Mouse (Mus musculus) liver, adult 2 months (tissue): ENCODE data around the gene Mettl1. TPM values are rescaled to one million over a fixed set of nuclear protein-coding genes. Genes with fewer than 3 reads are reported as not detected.

Experiments
- DNase-seq: peaks from one replicate; pipeline ENCODE4 v3.0.0-alpha.2; 2011; ENCODE audit warnings: low read depth, low spot score; ENCODE audit errors: extremely low read depth
- H3K27ac ChIP-seq: fragments of 200-500 bp; replicated peaks from 2 replicates; pipeline ENCODE4 v1.5.1; 2012; ENCODE audit warnings: low read depth, mild to moderate bottlenecking, control low read depth, inconsistent platforms, low read length; ENCODE audit not compliant: insufficient read depth
- H3K27me3 ChIP-seq: fragments of 200-500 bp; 2 replicates; pipeline ENCODE4 v1.6.1; 2012; ENCODE audit warnings: mild to moderate bottlenecking, moderate library complexity, low read length, inconsistent platforms; ENCODE audit not compliant: control insufficient read depth, insufficient read depth
- H3K36me3 ChIP-seq: fragments of 200-500 bp; 2 replicates; pipeline ENCODE4 v1.6.1; 2012; ENCODE audit warnings: low read length, inconsistent platforms; ENCODE audit not compliant: control insufficient read depth, insufficient read depth
- H3K4me1 ChIP-seq: fragments of 200-500 bp; 2 replicates; pipeline ENCODE4 v1.6.1; 2011; ENCODE audit warnings: low read length; ENCODE audit not compliant: control insufficient read depth, insufficient read depth
- H3K4me3 ChIP-seq: fragments of 200-500 bp; 2 replicates; pipeline ENCODE4 v1.5.1; 2011; ENCODE audit warnings: low read depth, mild to moderate bottlenecking, control low read depth, low read length, moderate library complexity; ENCODE audit not compliant: insufficient read depth
- H3K79me2 ChIP-seq: fragments of 200-500 bp; 2 replicates; pipeline ENCODE4 v1.6.1; 2012; ENCODE audit warnings: inconsistent platforms, mild to moderate bottlenecking, low read length, moderate library complexity; ENCODE audit not compliant: control insufficient read depth, insufficient read depth
- H3K9ac ChIP-seq: fragments of 200-500 bp; 2 replicates; pipeline ENCODE4 v1.6.1; 2012; ENCODE audit warnings: low read depth, mild to moderate bottlenecking, control low read depth, inconsistent platforms, low read length
- CTCF ChIP-seq: fragments of 200-500 bp; IDR thresholded peaks from 2 replicates; pipeline ENCODE4 v1.5.1; 2011; ENCODE audit warnings: low read depth, low read length, control low read depth
- POLR2A ChIP-seq: fragments of 200-500 bp; IDR thresholded peaks from 2 replicates; pipeline ENCODE4 v1.6.1; 2011; ENCODE audit warnings: low read length, control low read depth; ENCODE audit not compliant: insufficient read depth; ENCODE audit errors: extremely low read depth
- WGBS: fragments of 180-500 bp; shearing (Covaris S2); methylation state at CpG from one replicate; pipeline ENCODE4 v1.1.7; 2018; 5-methylcytosine and 5-hydroxymethylcytosine counted together
- polyA plus RNA-seq: library from polyadenylated mRNA; depleted of rRNA; stranded (reverse); fragments of >200 nt; gene quantifications from 2 replicates; pipeline ENCODE4 v1.2.3, GENCODE M21; 2012
- total RNA-seq: library from RNA; depleted of rRNA; stranded (reverse); fragments of >200 nt; gene quantifications from 2 replicates; pipeline ENCODE4 v1.2.3, GENCODE M21; 2014

Mettl1 gene
- total and polyA plus RNA-seq, 2 experiments, result 5.2 to 17.9 TPM

DNA sequence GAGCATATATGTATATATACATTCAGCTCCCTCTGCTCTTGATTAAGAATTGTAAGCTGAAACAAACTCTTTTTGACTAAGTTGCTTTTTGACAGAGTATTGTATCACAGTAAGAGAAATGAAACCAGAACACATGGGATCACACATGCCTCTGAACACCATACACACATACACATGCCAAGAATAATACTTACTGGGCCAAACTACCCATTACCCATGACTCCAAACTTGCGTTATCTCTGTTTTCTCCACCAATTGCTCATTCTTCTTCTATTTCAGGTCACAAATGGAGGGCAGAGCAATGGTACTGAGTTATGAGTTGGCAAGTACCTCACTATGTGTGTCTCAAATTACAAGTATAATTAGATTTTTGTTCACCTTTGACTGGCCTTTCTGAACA is 32.8 kb downstream of the Mettl1 start:
- H3K36me3 ChIP-seq, result no peaks in the 10 kb centered on the region
- no peaks in the 10 kb centered on the region; the same call in 1 of the 2 replicates for H3K79me2 ChIP-seq
- no peak overlapping the region for H3K27ac ChIP-seq
- WGBS, result 88% methylated on average over 1 of the region's 1 CpGs
- no peak overlapping the region for H3K9ac ChIP-seq
- no peaks in the 10 kb centered on the region for H3K27me3 ChIP-seq
- no peak for DNase-seq
- H3K4me1 ChIP-seq, result peaks cover 12% of the 10 kb centered on the region; the same call in 1 of the 2 replicates
- no peak for TF ChIP-seq CTCF
- no peak for TF ChIP-seq POLR2A
- H3K4me3 ChIP-seq, result no peak overlapping the region

GRCm38 (mm10) chr10:127075080-127075479 is 33.9 kb downstream of the Mettl1 start, which contains the start of gene Agap2:
Gene Agap2, plus strand, starts transcription at chr10:127075284.
- WGBS, result 77% methylated on average over 9 of the region's 9 CpGs
- TF ChIP-seq CTCF, result peak; percentile 17; the same call in 1 of the 2 replicates
- TF ChIP-seq POLR2A, result no peak
- H3K27ac ChIP-seq, result no peak within 1 kb of the TSS

DNA sequence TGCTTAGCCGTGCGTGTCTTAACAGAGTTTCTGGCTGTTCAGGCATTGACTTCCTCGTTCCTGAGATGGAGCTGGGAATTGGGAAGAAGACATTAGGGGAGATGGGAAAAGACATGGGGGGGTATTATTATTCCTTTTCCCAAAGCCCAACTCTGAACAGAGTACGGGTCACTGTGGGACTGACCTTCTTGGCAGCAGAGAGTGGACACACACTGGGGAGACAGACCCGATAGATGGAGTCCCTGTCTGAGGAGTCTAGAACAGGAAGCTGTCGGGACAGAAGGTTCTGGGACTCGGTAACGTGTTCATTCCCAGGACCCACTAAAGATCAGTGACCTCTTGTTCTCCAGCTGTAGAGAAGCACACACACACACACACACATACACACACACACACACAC is 34.4 kb downstream of the Mettl1 start:
- no peaks in the 10 kb centered on the region for H3K27me3 ChIP-seq
- no peak overlapping the region for H3K9ac ChIP-seq
- DNase-seq, result no peak
- no peak overlapping the region for H3K27ac ChIP-seq
- no peak for TF ChIP-seq CTCF
- no peak for TF ChIP-seq POLR2A
- no peak overlapping the region for H3K4me3 ChIP-seq
- no peaks in the 10 kb centered on the region for H3K36me3 ChIP-seq
- H3K79me2 ChIP-seq, result no peaks in the 10 kb centered on the region; the same call in 1 of the 2 replicates
- WGBS, result 73% methylated on average over 8 of the region's 8 CpGs
- H3K4me1 ChIP-seq, result peaks cover 15% of the 10 kb centered on the region

More at GRCm38 (mm10) chr10:127075080-127075479, 33.9 kb downstream of the Mettl1 start, which contains the start of gene Agap2:
- peaks cover 13% of the 10 kb centered on the region; the same call in 1 of the 2 replicates for H3K4me1 ChIP-seq
- no peak within 1 kb of the TSS; the same call in 1 of the 2 replicates for H3K4me3 ChIP-seq
- H3K79me2 ChIP-seq, result no peaks in the 10 kb centered on the region; the same call in 1 of the 2 replicates
- no peak within 1 kb of the TSS for H3K9ac ChIP-seq
- DNase-seq, result no peak
- H3K36me3 ChIP-seq, result no peaks in the 10 kb centered on the region
- no peaks in the 10 kb centered on the region for H3K27me3 ChIP-seq

GRCm38 (mm10) chr10:127076082-127076481 is 34.9 kb downstream of the Mettl1 start:
- Histone ChIP-seq H3K36me3 (no peaks in the 10 kb centered on the region), H3K79me2 (no peaks in the 10 kb centered on the region; the same call in 1 of the 2 replicates), H3K9ac (no peak overlapping the region), H3K27me3 (no peaks in the 10 kb centered on the region), H3K4me3 (no peak overlapping the region; the same call in 1 of the 2 replicates), H3K27ac (no peak overlapping the region), H3K4me1 (peaks cover 17% of the 10 kb centered on the region)
- no peak for DNase-seq
- no peak for TF ChIP-seq CTCF
- TF ChIP-seq POLR2A, result no peak
- WGBS, result 83% methylated on average over 4 of the region's 4 CpGs

DNA sequence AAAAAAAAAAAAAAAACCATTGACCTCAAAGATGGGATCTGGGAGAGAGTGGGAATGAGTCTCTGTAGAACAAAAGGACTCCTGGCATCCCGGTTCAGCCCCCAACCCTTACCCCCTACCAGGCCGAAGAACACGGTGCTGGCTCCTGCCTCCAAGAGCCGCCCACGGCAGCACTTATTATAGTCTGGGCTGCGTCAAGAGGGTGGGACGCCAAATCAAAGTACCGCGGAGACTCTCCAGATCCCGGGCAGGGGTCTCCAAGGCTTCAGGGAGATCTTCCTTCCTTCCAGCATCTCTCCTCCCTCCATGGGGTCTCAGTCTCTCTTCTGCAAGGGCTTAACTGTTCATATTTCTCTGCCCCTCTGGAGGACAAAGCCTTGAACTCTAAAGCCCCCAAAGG is 36.3 kb downstream of the Mettl1 start:
- no peak for DNase-seq
- Histone ChIP-seq H3K4me3 (no peak overlapping the region), H3K79me2 (no peaks in the 10 kb centered on the region; the same call in 1 of the 2 replicates), H3K4me1 (peaks cover 21% of the 10 kb centered on the region), H3K9ac (no peak overlapping the region), H3K36me3 (no peaks in the 10 kb centered on the region), H3K27me3 (no peaks in the 10 kb centered on the region), H3K27ac (no peak overlapping the region)
- WGBS, result 60% methylated on average over 10 of the region's 10 CpGs
- TF ChIP-seq CTCF (no peak), POLR2A (no peak)

- Histone ChIP-seq H3K9ac (no peak overlapping the region), H3K27me3 (no peaks in the 10 kb centered on the region), H3K79me2 (no peaks in the 10 kb centered on the region; the same call in 1 of the 2 replicates), H3K4me1 (peaks cover 27% of the 10 kb centered on the region), H3K27ac (no peak overlapping the region), H3K36me3 (no peaks in the 10 kb centered on the region), H3K4me3 (no peak overlapping the region)
- no peak for TF ChIP-seq CTCF
- no peak for TF ChIP-seq POLR2A
- 38% methylated on average over 12 of the region's 12 CpGs for WGBS
- no peak for DNase-seq
Measured at GRCm38 (mm10) chr10:127078001-127078676, 36.9 kb downstream of the Mettl1 start.
